Mouse (Mus musculus) heart, adult 2 months (tissue): ENCODE results near the gene Plod1.

Source experiments
- CTCF ChIP-seq: fragments of 200-600 bp; IDR thresholded peaks from 2 replicates; pipeline ENCODE4 v1.8.1; 2022; ENCODE audit warnings: antibody characterized with exemption, mild to moderate bottlenecking, moderate library complexity
- POLR2A ChIP-seq: fragments of 200-500 bp; IDR thresholded peaks from 2 replicates; pipeline ENCODE4 v1.6.1; 2011; ENCODE audit warnings: mild to moderate bottlenecking, low read depth, low read length, control low read depth; ENCODE audit not compliant: insufficient read depth

DNA sequence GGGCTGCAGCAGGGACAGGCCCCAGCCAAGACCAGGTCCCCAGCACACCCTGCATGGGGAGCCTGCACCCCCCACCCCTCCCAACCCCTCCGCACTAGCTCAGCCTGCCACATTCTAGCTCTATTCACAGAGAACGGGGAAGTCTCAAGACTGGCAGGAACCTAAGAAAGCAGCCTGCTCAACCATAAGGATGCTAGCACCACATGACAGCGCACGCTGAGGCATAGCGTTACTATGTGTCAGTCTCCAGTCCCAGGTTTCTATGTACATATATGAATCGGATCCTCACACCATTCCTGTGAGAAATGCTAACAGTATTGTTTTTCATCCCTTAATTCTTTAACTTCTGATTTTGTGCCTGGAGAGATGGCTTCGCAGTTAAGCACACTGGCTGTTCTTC is 8.0 kb downstream of the Plod1 start:
- no peak for TF ChIP-seq POLR2A
- TF ChIP-seq CTCF, result no peak
